Mouse (Mus musculus) midbrain, embryonic 11.5 days (tissue): Measurements from ENCODE around the gene Scarb1. TPM values are rescaled to one million over a fixed set of nuclear protein-coding genes. Genes with fewer than 3 reads are reported as not detected.
A peak's percentile ranks its signal among the peaks of the same experiment; 100 is the strongest.

Experiments used
- ATAC-seq: fragments of 200-750 bp; cut with Nextera tagmentation; 2 replicates; pipeline ENCODE4 v1.8.0; 2017; ENCODE audit warnings: moderate TSS enrichment, moderate library complexity; ENCODE audit not compliant: low FRiP score
- DNase-seq: peaks from one replicate; pipeline ENCODE4 v3.0.0; 2015; ENCODE audit warnings: low spot score; ENCODE audit errors: missing footprints
- H3K27ac ChIP-seq: fragments of 300-500 bp; sonication (generic); 2 replicates; pipeline ENCODE4 v1.5.1; 2014; ENCODE audit warnings: low read depth, low read length
- H3K27me3 ChIP-seq: fragments of 300-500 bp; sonication (generic); 2 replicates; pipeline ENCODE4 v1.6.1; 2014; ENCODE audit warnings: mild to moderate bottlenecking, low read length, moderate library complexity, mixed read lengths; ENCODE audit not compliant: control insufficient read depth, insufficient read depth
- H3K36me3 ChIP-seq: fragments of 300-500 bp; sonication (generic); 2 replicates; pipeline ENCODE4 v1.6.1; 2014; ENCODE audit warnings: mild to moderate bottlenecking, low read length, moderate library complexity, mixed read lengths; ENCODE audit not compliant: control insufficient read depth, insufficient read depth
- H3K4me1 ChIP-seq: fragments of 300-500 bp; sonication (generic); 2 replicates; pipeline ENCODE4 v1.6.1; 2014; ENCODE audit warnings: low read length; ENCODE audit not compliant: control insufficient read depth, insufficient read depth
- H3K4me2 ChIP-seq: fragments of 300-500 bp; sonication (generic); 2 replicates; pipeline ENCODE4 v1.6.1; 2014; ENCODE audit warnings: mild to moderate bottlenecking, moderate library complexity
- H3K4me3 ChIP-seq: fragments of 300-500 bp; sonication (generic); 2 replicates; pipeline ENCODE4 v1.5.1; 2014; ENCODE audit warnings: low read depth, low read length
- H3K9ac ChIP-seq: fragments of 300-500 bp; sonication (generic); 2 replicates; pipeline ENCODE4 v1.6.1; 2014; ENCODE audit warnings: low read length
- H3K9me3 ChIP-seq: fragments of 300-500 bp; sonication (generic); 2 replicates; pipeline ENCODE4 v1.6.1; 2016; ENCODE audit warnings: low read length; ENCODE audit not compliant: control insufficient read depth
- WGBS: fragments of 180-500 bp; shearing (Covaris S2); extraction: QIAGEN DNeasy Blood & Tissue Kit; methylation state at CpG from one replicate; pipeline ENCODE4 v1.1.7; 2014; 5-methylcytosine and 5-hydroxymethylcytosine counted together
- polyA plus RNA-seq: library from polyadenylated mRNA; unstranded; fragments of >200 nt; fragmentation: Nextera tagmentation; extraction: Ambion mirVana; gene quantifications from 2 replicates; pipeline ENCODE4 v1.2.1, GENCODE M21; 2014

Scarb1 gene
- polyA plus RNA-seq, 1 experiment from 2014 or later: 26.0 TPM

GRCm38 (mm10) chr5:125274182-125274581 is 66.7 kb downstream of the Scarb1 start:
- Histone ChIP-seq H3K4me3 (no peak overlapping the region), H3K4me2 (no peak overlapping the region), H3K4me1 (peaks cover under 1% of the 10 kb centered on the region; the same call in 1 of the 2 replicates), H3K27ac (no peak overlapping the region), H3K9me3 (no peaks in the 10 kb centered on the region), H3K9ac (no peak overlapping the region), H3K36me3 (no peaks in the 10 kb centered on the region), H3K27me3 (no peaks in the 10 kb centered on the region)
- ATAC-seq: no peak
- no peak for DNase-seq
- WGBS: 82% methylated on average over 2 of the region's 2 CpGs

- peak; percentile 84 for DNase-seq
- no peak overlapping the region for H3K9ac ChIP-seq
- 35% methylated on average over 8 of the region's 8 CpGs for WGBS
- no peak overlapping the region for H3K27ac ChIP-seq
- no peaks in the 10 kb centered on the region for H3K9me3 ChIP-seq
- H3K4me3 ChIP-seq: no peak overlapping the region
- no peaks in the 10 kb centered on the region for H3K36me3 ChIP-seq
- ATAC-seq: no peak
- no peaks in the 10 kb centered on the region for H3K27me3 ChIP-seq
- H3K4me1 ChIP-seq: no peaks in the 10 kb centered on the region
- no peak overlapping the region for H3K4me2 ChIP-seq
Observed at GRCm38 (mm10) chr5:125273666-125274109, 67.2 kb downstream of the Scarb1 start.

DNA sequence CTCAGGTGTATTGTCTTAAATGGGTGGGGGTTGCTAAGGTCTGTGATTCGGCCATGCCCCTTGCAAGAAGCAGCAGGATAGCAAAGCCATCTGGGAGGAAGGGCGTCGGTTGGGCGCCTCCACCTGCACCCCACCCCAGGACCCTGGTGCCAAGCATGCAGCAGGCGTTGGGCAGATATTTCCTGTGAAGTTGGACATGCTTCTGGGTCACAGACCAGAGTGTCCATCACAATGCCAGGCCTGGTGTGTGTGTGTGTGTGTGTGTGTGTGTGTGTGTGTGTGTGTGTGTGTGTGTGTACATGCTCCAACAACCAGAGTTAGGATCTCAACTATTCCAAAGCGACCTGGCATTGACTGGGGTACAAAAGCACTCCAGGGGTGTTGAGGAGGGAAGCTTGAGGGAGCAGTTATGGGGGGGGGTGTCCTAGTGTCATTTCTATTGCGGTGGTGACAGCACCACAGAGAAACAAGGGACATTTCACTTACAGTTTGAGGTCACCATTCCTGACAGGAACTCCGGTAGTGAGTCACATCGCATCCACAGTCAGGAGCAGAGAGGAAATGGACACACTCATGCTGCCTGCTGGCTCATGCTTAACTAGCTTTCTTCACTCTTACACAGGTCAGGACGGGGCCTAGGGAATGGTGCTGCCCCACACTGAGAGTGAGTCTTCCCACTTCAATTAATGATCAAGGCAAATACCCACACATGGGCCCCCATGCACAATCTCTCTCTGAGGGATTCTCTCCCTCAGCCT is 68.5 kb downstream of the Scarb1 start:
- 0 out of 2 replicates have a peak, but pooled peaks cover 2% of the 10 kb centered on the region for H3K4me1 ChIP-seq
- no peaks in the 10 kb centered on the region for H3K36me3 ChIP-seq
- H3K27me3 ChIP-seq: no peaks in the 10 kb centered on the region
- no peaks in the 10 kb centered on the region for H3K9me3 ChIP-seq
- WGBS: 82% methylated on average over 10 of the region's 10 CpGs
- no peak overlapping the region for H3K9ac ChIP-seq
- no peak overlapping the region for H3K27ac ChIP-seq
- ATAC-seq (no peak), DNase-seq (peak; percentile 73)
- no peak overlapping the region for H3K4me3 ChIP-seq
- no peak overlapping the region for H3K4me2 ChIP-seq

DNA sequence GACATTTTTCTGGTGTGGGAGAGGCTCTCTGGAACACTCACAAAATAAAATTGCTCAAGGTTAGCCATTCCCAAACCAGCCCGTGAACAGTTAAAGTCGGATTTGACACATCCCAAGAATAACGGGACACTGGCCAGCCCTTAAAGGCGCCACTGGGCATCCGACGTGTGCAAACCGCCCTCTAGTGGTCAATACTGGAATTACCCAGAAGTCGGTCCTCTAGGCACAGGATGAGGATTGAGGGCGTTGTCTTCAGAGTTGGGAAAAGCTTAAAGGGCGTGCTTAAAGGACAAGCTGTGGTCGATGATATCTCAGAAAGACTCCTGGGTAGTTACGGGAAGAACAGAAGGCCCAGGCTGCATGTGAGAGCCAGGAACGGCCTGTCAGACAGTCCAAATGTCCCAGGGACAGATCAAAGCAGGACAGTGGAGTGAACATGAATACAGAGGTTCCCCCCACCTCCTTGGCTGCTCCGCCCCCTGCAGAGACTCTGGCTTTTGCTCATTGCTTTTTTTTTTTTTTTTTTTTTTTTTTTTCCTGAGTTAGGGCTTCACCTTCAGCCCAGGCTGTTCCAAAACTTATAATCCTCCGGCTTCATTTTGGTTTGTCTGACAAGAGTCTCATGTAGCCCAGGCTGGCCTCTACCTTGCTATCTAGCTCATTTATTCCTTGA is 69.2 kb downstream of the Scarb1 start:
- Histone ChIP-seq H3K27me3 (no peaks in the 10 kb centered on the region), H3K4me1 (0 out of 2 replicates have a peak, but pooled peaks cover 2% of the 10 kb centered on the region), H3K9ac (no peak overlapping the region), H3K9me3 (no peaks in the 10 kb centered on the region), H3K36me3 (no peaks in the 10 kb centered on the region), H3K27ac (no peak overlapping the region), H3K4me3 (no peak overlapping the region), H3K4me2 (no peak overlapping the region)
- WGBS: 13% methylated on average over 15 of the region's 15 CpGs
- DNase-seq (peak; percentile 99), ATAC-seq (peak; percentile 63; the same call in 1 of the 2 replicates)

DNA sequence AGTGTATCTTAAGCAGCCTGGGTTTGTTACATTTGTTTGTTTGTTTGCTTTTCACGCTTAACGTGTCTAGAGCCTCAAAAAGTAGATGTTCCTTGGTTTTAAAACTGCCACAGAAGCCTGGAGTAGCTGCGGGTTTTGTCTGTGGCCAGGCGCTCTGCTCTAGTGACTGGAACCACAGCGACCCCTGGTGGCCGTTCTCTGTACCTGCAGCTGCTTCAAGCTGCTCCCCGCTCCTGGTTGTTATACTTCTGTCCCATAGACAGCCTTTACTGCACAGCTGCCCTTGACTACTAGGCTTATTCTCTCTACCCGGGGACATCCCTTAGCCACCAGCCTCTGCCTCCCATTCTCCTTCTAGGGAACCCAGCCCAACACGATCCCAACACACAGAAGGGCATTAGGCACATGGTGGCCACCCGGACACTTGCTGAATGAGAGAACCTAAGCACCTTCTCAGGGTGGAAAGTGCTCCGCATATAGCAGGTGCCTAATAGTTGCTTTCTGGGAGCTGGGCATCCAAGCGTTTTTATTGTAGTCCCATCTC is 70.2 kb downstream of the Scarb1 start:
- Histone ChIP-seq H3K27me3 (no peaks in the 10 kb centered on the region), H3K9ac (no peak overlapping the region), H3K27ac (no peak overlapping the region), H3K4me3 (no peak overlapping the region), H3K36me3 (no peaks in the 10 kb centered on the region), H3K4me2 (no peak overlapping the region), H3K9me3 (no peaks in the 10 kb centered on the region), H3K4me1 (0 out of 2 replicates have a peak, but pooled peaks cover 2% of the 10 kb centered on the region)
- DNase-seq (peak; percentile 97), ATAC-seq (0 out of 2 replicates have a peak, but pooled peaks have one; percentile 26)
- WGBS: 16% methylated on average over 12 of the region's 12 CpGs

DNA sequence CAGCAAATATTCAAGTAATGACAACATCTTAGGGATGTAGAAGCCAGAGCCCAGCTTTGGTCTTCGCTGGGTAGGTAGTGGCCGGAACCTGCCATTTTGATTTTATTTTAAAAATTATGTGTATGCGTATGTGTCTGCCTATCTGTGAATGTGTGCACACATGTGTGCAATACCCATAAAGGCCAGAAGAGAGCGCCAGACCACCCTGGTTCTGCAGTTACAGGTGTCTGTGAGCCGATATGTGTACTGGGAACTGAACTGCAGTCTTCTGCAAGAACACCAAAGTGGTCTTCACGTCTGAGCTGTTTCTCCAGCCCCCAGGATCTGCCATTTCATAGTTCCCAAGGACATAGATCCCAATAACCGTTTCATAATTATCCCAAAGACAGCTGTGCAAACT is 71.1 kb downstream of the Scarb1 start:
- WGBS: 91% methylated on average over 7 of the region's 7 CpGs

DNA sequence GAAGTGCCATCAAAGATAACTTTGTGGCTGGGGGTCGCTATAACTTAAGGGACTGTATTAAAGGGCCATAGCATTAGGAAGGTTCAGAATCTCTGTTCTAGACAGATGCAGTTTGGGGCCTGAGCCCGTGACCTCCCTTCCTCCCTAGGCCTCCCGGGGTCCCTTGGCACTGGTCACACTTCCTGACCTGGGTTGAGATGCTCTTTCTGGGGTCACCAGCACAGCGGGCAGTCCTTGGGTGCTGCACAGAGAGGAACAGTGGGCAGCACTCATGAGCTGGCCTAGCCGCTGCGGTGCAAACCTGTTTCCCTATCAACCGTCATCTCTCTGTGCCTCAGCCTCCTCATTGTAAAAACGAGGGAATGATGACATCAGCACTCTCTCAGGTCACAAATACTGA is 71.5 kb downstream of the Scarb1 start:
- ATAC-seq (no peak), DNase-seq (no peak)
- no peaks in the 10 kb centered on the region for H3K27me3 ChIP-seq
- H3K9ac ChIP-seq: no peak overlapping the region
- 0 out of 2 replicates have a peak, but pooled peaks cover 2% of the 10 kb centered on the region for H3K4me1 ChIP-seq
- H3K9me3 ChIP-seq: no peaks in the 10 kb centered on the region
- H3K27ac ChIP-seq: no peak overlapping the region
- no peak overlapping the region for H3K4me2 ChIP-seq
- H3K36me3 ChIP-seq: no peaks in the 10 kb centered on the region
- WGBS: 88% methylated on average over 8 of the region's 8 CpGs
- no peak overlapping the region for H3K4me3 ChIP-seq

More for the DNA sequence above, 71.1 kb downstream of the Scarb1 start:
- no peak for ATAC-seq
- no peak overlapping the region for H3K27ac ChIP-seq
- H3K4me2 ChIP-seq: no peak overlapping the region
- no peak overlapping the region for H3K4me3 ChIP-seq
- H3K9me3 ChIP-seq: no peaks in the 10 kb centered on the region
- no peak overlapping the region for H3K9ac ChIP-seq
- DNase-seq: no peak
- no peaks in the 10 kb centered on the region for H3K27me3 ChIP-seq
- 0 out of 2 replicates have a peak, but pooled peaks cover 2% of the 10 kb centered on the region for H3K4me1 ChIP-seq
- no peaks in the 10 kb centered on the region for H3K36me3 ChIP-seq

GRCm38 (mm10) chr5:125268033-125268765 is 72.7 kb downstream of the Scarb1 start:
- H3K27me3 ChIP-seq: no peaks in the 10 kb centered on the region
- H3K9me3 ChIP-seq: no peaks in the 10 kb centered on the region
- no peak overlapping the region for H3K9ac ChIP-seq
- H3K4me2 ChIP-seq: no peak overlapping the region
- H3K4me3 ChIP-seq: no peak overlapping the region
- WGBS: 19% methylated on average over 10 of the region's 10 CpGs
- H3K4me1 ChIP-seq: 0 out of 2 replicates have a peak, but pooled peaks cover 2% of the 10 kb centered on the region
- no peak overlapping the region for H3K27ac ChIP-seq
- DNase-seq (peak; percentile 99), ATAC-seq (peak; percentile 22; the same call in 1 of the 2 replicates)
- no peaks in the 10 kb centered on the region for H3K36me3 ChIP-seq
